Mouse (Mus musculus) adrenal gland, adult (tissue): Measurements from ENCODE around the gene Fancg.
"Not testable (repeated sequence)": the region's sequence is repeated elsewhere in the genome, so short reads cannot be mapped to it uniquely, and the experiment has no call there.

Experiments
- DNase-seq, 2 experiments: peaks; one replicate each; pipeline ENCODE4 v3.0.0; 2022 to 2023; ENCODE audit warnings: low spot score in 1 of 2; ENCODE audit not compliant: inconsistent age in 2 of 2

Fancg gene

DNA sequence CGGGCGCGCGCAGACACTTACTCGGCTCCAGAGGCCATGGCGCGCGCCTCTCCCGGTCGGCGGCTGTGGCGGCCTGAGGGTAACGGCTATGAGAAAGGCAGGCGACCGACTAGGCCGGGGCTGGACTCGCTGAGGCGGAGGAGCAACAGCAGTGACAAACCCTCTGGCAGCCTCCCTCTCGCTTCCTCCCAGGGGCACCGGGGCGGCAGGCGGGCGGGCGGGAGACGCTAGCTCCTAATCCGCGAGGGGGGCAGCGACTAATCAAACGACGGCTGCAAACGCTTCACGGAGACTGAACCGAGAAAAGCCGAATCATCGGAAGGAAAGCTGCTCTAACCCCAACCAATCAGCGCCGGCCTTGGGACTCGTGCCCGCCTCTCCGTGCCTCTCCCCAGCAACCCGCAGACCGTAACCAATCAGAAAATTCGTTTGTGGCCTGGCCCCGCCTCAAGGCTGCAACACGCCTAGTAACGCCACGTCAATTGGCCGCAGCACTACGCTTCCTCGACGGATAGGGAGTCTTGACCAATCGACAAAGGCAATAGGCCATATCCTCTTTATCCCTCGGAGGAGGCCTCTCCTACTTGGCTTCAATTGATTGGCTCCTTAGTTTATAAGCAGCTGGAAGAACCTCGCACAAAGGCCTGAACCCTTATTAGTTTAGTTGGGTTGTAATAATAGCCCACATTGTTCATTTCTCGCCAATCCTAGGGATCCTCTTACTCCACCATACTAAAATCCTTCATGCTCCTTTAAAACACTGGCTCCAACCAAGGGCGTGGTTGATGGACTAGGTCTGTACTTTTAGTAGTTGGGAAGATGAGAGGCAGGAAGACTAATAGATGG is 9.9 kb downstream of the Fancg start, which contains the start of gene Vcp:
Gene Vcp, minus strand, starts transcription at position 367 of the 846 bp plus-strand sequence.
- DNase-seq: peak; percentile 99

DNA sequence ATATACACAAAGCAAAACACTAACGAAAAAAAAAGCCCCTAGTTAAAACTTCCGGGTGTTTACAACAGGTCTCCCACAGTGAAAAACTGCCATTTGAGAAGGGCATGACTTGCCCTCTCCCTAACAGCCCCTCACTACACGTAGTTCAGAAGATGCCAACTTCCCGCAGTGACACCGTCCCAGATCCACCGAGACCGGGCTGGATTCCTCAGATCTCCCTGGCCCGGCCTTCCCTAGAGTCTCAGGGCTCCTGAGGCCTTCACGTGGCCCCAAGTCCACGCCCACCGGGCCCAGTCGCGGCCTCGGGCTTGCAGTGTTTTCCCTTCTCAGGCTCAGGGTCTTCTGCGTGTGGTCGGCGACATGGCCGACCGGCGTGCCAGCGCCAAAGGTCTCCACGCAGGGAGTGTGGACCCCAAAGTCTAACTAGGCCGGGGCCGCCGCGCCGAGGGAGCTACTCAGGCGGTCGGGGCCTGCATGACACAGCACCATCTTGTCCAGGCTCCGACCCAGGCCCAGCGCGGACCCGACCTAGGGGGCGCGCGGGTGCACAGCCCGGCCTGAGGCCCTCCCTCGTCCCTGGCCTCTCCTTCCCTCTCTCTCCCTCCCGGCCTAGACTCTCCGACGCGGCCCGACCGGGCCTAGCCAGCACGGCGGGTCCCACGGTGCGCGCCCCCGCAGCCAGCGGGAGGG is 10.7 kb downstream of the Fancg start:
- DNase-seq: peak; percentile 88 to 95

DNA sequence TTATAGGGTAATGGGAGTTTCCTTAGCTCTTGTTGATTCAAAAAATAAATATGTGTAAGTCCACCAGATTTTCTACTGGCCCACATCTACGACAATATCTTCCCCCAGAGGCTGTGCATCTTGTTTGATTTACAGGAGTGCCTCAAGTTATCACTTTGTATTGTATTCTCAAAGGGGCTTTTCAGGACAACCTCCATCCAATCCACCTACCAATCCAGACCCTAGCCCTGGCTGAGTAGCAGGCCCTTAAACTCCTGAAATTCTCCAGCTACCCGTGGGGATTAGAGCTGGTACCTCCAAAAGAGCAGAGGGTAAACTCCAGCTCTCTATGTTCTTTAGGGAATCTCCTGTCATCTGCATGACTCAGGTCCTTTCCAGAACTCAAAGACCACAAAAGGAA is 12.3 kb downstream of the Fancg start:
- DNase-seq: peak in 1 of 2 experiments; percentile 55

DNA sequence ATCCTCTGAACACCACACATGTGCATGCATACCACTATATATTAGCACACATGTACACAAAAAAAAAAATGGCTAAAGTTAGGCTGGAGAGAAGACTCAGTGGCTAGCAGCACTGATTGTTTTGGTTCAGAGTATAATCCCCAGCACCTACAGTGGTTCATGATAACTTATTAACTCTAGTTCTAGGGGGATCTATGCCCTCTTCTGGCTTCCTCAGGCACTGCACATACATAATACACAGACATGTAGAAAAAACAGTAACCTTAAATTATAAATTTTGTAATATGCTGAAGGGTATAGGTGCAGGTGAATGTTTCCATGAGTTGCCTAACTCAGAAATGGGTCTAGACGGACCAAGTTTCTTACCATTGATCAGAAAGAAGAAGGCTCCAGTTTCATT is 22.0 kb downstream of the Fancg start:
- DNase-seq: no peak

DNA sequence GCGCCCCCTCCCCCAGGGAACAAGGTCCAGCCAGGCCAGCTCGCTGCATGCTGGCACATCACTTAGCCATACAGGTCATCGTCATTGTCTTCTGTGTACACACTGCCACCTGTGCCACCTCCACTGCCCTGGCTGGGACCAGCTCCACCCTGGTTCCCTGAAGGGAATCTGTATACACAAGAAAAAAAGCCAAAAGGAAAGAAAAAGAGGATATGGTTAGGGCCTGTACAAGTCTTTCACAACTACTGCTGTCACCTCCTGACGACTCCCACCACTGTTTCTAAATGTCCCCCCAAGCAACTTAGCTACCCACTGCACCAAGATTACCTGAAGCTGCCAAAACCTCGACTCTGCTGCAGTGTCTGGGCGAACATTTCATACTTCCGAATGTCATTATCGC is 29.8 kb downstream of the Fancg start:
- not testable (repeated sequence) for DNase-seq

DNA sequence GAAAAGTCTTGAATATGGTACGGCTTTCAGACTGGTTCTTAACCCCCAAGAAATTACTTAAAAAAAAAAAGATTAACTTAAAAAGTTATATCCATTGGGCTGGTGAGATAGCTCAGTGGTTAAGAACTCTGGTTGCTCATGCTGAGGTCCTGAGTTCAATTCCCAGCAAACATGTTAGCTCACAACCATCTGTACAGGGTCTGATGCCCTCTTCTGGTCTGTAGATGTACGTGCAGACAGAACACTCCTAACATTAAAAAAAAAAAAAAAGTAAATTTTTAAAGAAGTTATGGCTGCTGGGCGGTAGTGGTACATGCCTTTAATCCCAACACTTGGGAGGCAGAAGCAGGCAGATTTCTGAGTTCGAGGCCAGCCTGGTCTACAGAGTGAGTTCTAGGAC is 32.2 kb downstream of the Fancg start:
- no peak for DNase-seq

DNA sequence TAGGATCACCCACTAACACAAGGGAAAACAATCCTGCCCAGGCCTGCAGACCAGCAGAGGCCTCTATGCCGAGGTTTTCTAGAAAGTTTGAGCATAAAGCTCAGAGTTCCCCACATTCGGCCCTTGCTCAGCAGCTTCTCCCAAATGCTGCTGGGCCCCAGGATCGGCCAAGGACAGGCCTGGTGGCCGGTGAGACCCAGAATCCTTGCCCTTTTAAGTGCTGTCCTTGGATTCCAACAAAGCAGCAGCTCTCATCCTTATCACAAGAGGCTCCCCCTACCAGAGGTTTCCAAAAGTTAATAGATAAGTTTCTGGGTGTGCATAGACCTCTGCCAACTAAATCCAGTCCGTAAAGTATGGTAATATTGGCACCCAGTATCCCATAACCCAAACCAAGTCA is 36.4 kb downstream of the Fancg start:
- DNase-seq: peak; percentile 40 to 72

DNA sequence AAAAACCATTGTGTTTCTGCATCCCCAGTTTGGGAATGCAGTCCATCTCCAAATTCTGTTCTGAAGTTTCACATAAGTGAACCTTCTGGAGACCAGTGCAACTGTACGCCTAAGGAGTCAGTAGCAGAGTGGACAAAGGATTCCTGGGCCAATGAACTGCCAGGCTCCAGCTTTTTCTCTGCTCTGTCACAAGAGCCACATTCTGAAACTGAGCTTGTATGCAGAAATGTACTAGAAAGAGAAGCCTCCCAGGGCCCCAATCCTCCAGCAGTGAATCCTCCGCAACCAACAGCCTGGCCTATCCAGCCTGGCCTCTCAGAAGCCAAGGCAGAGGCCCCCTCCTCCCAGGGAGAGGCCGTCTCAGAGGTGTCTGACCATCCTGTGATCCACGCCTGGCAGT is 37.4 kb downstream of the Fancg start:
- no peak for DNase-seq

DNA sequence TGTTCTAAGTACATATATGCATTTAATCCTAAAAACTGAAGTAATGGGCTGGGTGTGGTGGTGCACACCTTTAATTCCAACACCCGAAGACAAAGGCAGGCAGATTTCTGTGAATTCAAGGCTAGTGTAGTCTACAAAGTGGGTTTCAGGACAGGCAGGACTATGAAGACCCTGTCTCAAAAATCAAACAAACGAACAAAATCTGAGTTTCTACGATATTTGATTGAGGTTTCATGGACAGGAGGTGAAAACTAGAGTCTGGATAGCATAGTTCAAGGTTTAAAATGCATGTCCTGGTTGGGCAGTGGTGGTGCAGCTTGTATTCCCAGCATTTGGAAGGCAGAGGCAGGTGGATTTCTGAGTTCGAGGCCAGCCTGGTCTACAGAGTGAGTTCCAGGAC is 41.0 kb downstream of the Fancg start, which contains the start of gene 1700022I11Rik:
Gene 1700022I11Rik, plus strand, starts transcription at position 301 of the 400 bp plus-strand sequence.
- DNase-seq: no peak

DNA sequence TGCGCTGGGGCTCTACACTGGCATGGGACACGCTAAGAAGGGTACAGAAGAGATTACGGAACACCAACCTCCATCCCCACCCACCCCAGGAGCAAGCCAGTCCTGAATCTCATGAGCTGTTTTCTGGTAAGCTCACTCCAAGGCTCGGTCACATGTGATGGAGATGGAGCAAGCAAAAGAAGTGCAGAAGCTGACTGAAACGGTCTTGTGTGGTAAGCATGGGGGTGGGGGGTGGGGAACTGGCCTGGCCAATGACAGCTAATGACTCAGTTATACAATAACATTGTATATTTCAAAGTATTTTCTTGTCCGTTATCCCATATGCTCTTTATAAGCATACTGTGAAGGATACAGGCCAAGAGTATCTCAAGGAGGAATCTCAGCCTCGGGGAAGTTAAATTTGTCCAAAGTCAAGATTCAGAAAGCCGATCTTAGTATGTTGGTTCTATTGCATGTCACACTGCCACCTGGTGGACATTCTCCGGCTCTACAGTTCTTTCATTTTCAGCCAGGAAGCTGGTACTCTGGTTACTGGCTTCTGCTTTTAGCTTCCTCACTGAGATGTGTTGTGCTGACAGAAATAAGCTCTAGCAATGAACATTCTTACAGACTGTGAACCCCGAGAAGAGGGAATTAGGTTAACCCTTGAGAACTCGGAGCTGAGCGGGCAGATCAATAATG is 45.1 kb downstream of the Fancg start:
- peak in 1 of 2 experiments; percentile 78 for DNase-seq

DNA sequence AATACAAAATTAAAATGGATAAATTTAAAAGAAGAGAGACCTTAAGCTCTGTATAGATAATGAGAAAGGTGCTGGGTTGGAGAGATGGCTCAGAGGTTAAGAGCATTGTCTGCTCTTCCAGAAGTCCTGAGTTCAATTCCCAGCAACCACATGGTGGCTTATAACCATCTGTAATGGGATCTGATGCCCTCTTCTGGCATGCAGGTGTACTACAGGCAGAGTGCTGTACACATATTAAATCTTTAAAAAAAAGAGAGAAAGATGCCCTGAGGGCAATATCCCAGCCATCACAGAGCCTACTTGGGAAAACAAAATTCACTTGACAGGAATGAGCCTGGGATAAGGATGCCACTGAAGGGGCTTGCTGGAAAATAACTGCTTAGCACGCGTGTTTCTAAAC is 46.8 kb downstream of the Fancg start:
- no peak for DNase-seq

DNA sequence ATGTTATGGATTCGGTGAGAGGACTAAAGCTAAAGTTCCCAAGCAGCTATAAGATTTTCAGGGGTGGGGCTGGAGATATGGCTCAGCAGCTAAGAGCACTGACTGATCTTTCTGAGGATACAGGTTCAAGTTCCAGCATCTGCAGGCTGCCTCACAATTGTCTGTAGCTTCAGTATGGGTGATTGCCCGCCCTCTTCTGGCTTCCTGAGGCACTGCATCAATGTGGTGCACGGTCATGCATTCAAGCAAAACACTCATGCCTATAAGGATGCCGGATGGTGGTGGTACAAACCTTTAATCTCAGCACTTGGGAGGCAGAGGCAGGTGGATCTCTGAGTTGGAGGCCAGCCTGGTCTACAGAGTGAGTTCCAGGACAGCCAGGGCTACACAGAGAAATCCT is 48.7 kb downstream of the Fancg start:
- peak; percentile 52 to 79 for DNase-seq

DNA sequence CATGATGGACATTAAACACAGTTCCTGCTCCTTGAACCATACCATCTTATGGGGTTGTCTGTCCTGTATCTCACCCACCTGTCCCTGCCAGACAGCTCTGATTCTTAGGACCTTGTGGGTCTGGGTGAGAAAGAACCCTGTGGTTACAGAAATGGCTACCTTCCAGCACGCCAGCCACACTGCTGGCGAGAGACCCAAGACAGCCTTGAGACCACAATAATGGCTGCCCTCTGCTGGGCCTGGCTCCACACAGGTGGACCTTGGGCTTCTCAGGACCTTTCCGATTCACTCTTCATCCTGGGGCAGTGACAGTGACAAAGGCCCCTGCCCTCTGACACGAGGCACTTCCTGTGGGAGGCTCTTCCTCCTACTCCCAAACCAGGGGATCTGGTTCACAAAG is 50.9 kb downstream of the Fancg start:
- no peak for DNase-seq

DNA sequence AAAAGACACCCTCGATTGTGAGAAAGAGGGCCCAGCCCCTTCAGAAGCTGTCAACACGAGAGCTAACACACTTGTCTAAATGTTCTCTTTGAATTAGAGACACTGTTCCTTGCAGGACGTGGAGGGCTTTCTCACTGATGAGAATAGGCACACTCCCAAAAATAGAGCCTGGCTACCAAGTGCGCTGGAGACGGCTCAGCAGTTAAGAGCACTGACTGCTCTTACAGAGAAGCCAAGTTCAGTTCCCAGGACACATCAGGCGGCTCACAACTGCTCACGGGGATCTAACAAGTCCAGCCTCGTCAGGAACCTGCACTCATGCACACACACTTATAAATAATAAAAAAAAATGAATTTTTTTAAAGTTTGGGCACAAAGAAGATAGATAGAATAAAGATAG is 51.4 kb downstream of the Fancg start:
- no peak for DNase-seq

DNA sequence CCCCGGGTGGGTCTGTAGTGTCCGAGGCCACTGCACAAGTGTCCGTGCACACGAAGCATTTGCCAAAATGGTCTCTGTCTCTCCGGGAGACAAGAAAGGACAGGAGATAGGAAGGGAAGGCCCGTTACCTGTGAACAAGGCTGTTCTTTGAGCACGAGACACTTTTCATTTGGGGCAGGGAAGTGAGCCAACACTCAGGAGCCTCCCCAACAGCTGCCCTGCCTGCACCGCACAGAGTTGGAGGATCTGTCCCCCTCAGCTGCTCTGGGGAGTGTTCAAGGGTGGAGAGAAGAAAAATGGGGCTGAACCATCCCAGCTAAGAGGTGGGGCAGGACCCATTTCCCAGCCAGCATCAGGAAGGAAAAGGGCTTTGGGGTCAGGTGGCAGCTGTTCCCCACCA is 52.3 kb downstream of the Fancg start:
- no peak for DNase-seq

DNA sequence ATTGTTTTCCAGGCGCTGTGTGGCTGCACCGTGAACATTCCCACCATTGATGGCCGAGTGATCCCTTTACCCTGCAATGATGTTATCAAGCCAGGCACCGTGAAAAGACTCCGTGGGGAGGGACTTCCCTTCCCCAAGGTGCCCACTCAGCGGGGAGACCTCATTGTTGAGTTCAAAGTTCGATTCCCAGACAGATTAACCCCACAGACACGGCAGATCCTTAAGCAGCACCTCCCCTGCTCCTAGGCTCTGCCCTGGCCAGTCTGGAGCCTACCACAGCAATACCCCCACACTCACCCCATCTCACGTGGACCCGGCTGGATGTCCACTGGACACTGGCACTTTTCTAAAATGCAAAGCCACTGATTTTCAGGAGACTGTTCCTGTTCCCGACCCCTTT is 53.0 kb downstream of the Fancg start:
- DNase-seq: no peak

DNA sequence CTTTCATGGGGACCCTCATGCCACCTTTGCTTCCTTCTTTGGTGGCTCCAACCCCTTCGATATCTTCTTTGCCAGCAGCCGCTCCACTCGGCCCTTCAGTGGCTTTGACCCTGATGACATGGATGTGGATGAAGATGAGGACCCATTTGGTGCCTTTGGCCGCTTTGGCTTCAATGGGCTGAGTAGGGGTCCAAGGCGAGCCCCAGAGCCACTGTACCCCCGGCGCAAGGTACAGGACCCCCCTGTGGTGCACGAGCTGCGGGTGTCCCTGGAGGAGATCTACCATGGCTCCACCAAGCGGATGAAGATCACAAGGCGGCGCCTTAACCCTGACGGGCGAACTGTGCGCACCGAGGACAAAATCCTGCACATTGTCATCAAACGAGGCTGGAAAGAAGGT is 53.7 kb downstream of the Fancg start:
- no peak for DNase-seq

DNA sequence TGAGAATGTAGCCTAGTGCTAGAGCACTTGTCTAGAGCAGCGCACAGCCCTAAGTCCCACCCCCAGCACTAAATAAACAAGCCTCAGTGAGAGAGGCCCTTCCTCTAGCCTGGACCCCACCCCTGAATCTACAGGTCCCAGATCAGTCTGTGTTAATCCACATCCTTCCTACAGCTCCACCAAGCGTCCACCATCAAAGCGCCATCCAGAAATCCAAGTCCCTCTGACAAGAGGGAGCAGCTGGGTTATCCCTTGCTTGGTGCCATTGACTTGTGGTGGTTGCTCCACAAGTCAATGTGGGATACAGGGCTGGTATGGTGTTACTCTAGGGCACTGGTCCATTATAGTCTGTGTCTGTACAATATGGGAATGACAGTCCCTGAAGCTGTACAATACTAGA is 55.1 kb downstream of the Fancg start:
- no peak for DNase-seq

DNA sequence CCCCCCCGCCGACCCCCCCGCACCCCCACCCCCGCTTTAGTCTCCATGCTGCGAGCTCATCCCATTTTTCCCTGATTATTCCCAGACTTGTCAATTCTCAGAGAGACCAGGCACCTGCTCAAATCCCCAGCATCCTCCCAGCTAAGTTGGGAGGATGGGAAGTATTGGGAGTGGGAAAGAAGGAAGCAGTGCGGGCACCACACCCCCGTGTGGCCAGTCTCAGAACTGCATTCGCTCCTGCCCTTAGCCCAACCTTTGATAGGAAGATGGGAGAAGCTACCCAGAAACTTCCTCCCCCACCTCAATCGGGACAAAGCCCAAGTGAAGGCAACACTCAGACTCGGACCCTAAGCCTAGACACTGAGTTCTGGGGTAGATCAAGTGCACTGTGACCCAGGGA is 56.0 kb downstream of the Fancg start:
- peak; percentile 61 to 87 for DNase-seq

DNA sequence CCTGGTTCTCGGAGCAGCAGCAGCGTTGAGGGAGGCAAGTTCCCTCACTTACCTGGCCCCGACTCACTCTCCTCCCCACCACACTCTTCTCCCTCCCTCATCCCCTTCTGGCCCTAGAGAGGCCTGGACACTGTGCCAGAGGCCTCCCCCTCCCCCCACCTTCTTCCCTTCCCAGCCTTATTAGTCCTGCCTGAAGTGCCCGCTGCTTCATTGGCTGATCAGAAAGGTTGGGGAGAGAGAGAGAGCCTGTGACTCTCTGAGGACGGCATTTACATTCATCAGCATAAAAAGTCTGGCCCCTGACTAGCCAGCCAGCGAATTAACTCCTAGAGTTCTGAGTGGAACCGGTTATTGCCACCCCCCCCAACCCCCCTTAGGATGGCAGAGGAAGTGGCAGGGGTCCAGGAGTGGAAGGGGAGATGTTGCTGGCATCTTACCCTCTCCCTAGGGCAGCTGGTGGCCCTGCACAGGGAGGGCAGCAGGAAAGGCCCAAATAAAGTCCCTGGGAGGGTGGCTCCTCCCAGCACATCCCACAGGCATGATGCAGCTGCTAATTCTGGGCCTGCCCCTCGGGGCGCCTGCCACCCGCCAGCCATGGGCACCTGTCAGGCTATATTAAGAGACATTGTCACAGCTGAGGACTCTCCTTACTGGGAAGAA is 56.7 kb downstream of the Fancg start:
- DNase-seq: no peak

DNA sequence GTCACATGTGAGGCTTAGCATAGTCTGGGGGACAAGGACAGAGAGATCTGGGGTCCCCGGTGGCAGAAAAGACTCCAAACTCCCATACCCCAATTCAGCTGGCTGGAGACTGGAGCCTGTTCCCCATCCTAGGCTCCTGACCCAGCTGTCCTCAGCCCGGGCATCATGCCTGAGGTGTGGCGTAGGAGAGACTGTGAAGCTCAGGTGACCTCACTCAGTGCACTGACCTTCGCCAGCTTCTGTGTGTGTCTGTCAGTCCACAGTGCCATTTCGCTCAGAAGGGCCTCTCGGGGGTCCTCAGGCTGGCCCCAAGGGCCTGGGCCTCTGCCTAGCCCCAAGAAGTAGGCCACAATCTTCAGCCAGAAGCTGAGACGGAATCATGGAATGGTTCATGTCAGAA is 57.7 kb downstream of the Fancg start:
- DNase-seq: no peak
